Mouse (Mus musculus) WW6 (cell line): ENCODE measurements around the gene Fh1.

Experiments used
- DNase-seq: peaks from one replicate; pipeline ENCODE4 v3.0.0-alpha.2; 2013; ENCODE audit warnings: low read depth, low spot score

Fh1 gene

GRCm38 (mm10) chr1:175623656-175624055, 1.8 kb downstream of the Fh1 start:
- no peak for DNase-seq

- no peak for DNase-seq
These were observed 5.5 kb downstream of the Fh1 start, which contains the start of gene Kmo for GRCm38 (mm10) chr1:175619814-175620431. Kmo (plus strand) TSS chr1:175620381.

- DNase-seq = no peak
These were observed 10.4 kb downstream of the Fh1 start for GRCm38 (mm10) chr1:175614992-175615391.

- no peak for DNase-seq
These were observed 16.7 kb downstream of the Fh1 start for GRCm38 (mm10) chr1:175608708-175609107.

GRCm38 (mm10) chr1:175607838-175608585, 17.4 kb downstream of the Fh1 start:
- no peak for DNase-seq

- DNase-seq = no peak
These were observed 18.1 kb downstream of the Fh1 start for GRCm38 (mm10) chr1:175607308-175607707.

GRCm38 (mm10) chr1:175603390-175603789, 22.0 kb downstream of the Fh1 start:
- DNase-seq = no peak

- DNase-seq = no peak
These were observed 23.2 kb downstream of the Fh1 start for GRCm38 (mm10) chr1:175602231-175602630.

GRCm38 (mm10) chr1:175592832-175593231, 32.6 kb downstream of the Fh1 start:
- DNase-seq = no peak

GRCm38 (mm10) chr1:175586656-175587055, 38.8 kb downstream of the Fh1 start:
- DNase-seq = no peak

- no peak for DNase-seq
These were observed 40.2 kb downstream of the Fh1 start for GRCm38 (mm10) chr1:175585267-175585666.

GRCm38 (mm10) chr1:175582799-175583198, 42.6 kb downstream of the Fh1 start:
- no peak for DNase-seq

GRCm38 (mm10) chr1:175580346-175580745, 45.1 kb downstream of the Fh1 start:
- no peak for DNase-seq

- no peak for DNase-seq
These were observed 45.7 kb downstream of the Fh1 start for GRCm38 (mm10) chr1:175579598-175580235.

GRCm38 (mm10) chr1:175578425-175579096, 46.9 kb downstream of the Fh1 start:
- DNase-seq = no peak

- no peak for DNase-seq
These were observed 51.3 kb downstream of the Fh1 start for GRCm38 (mm10) chr1:175574129-175574528.

- no peak for DNase-seq
These were observed 59.8 kb downstream of the Fh1 start for GRCm38 (mm10) chr1:175565579-175566103.

GRCm38 (mm10) chr1:175564321-175564720, 61.1 kb downstream of the Fh1 start:
- DNase-seq = no peak

GRCm38 (mm10) chr1:175562379-175562778, 63.1 kb downstream of the Fh1 start:
- DNase-seq = no peak

- DNase-seq = no peak
These were observed 63.6 kb downstream of the Fh1 start for GRCm38 (mm10) chr1:175561806-175562205.

GRCm38 (mm10) chr1:175554641-175555040, 70.8 kb downstream of the Fh1 start:
- DNase-seq = no peak

- no peak for DNase-seq
These were observed 73.0 kb downstream of the Fh1 start for GRCm38 (mm10) chr1:175552474-175552873.
